Mouse (Mus musculus): ENCODE results near the gene Prr22. TPM values are rescaled to one million over a fixed set of nuclear protein-coding genes. Genes with fewer than 3 reads are reported as not detected.
A peak's percentile ranks its signal among the peaks of the same experiment; 100 is the strongest.

Gene Prr22
- polyA plus RNA-seq, 1 experiment from 2014 or later = 1.7 TPM

- peak overlapping the region; percentile 65 for H3K4me2 ChIP-seq (replicated peaks)
- H3K4me3 ChIP-seq (replicated peaks) = no peak overlapping the region
- H3K36me3 ChIP-seq = peaks cover 15% of the 10 kb centered on the region
- peak overlapping the region; percentile 95 for H3K27ac ChIP-seq
- 47% methylated on average over 27 of the region's 27 CpGs for WGBS
- ATAC-seq = no peak
- H3K9me3 ChIP-seq = no peaks in the 10 kb centered on the region; the same call in 1 of the 2 replicates
- peaks cover 35% of the 10 kb centered on the region for H3K27me3 ChIP-seq
- no peak overlapping the region for H3K9ac ChIP-seq (replicated peaks)
- H3K4me1 ChIP-seq (replicated peaks) = peaks cover 30% of the 10 kb centered on the region
Measured at GRCm38 (mm10) chr17:56762769-56763731, 7.0 kb upstream of the Prr22 start.

GRCm38 (mm10) chr17:56763741-56764250 lies 6.3 kb upstream of the Prr22 start:
- Histone ChIP-seq H3K9ac (replicated peaks) (no peak overlapping the region), H3K27me3 (peaks cover 28% of the 10 kb centered on the region), H3K9me3 (no peaks in the 10 kb centered on the region), H3K4me3 (replicated peaks) (peak overlapping the region; percentile 72), H3K4me2 (replicated peaks) (peak overlapping the region; percentile 72), H3K36me3 (peaks cover 23% of the 10 kb centered on the region), H3K27ac (peak overlapping the region; percentile 94), H3K4me1 (replicated peaks) (peaks cover 30% of the 10 kb centered on the region)
- ATAC-seq = no peak
- 76% methylated on average over 8 of the region's 8 CpGs for WGBS

GRCm38 (mm10) chr17:56764474-56765354 lies 5.3 kb upstream of the Prr22 start, which contains the start of gene Dus3l:
Dus3l (plus strand) TSS chr17:56764757.
- H3K27me3 ChIP-seq = peaks cover 19% of the 10 kb centered on the region
- H3K27ac ChIP-seq = peak within 1 kb of the TSS; percentile 94
- peaks cover 30% of the 10 kb centered on the region for H3K4me1 ChIP-seq (replicated peaks)
- H3K4me2 ChIP-seq (replicated peaks) = peak within 1 kb of the TSS; percentile 72
- ATAC-seq = peak; percentile 85
- H3K9me3 ChIP-seq = no peaks in the 10 kb centered on the region
- peak within 1 kb of the TSS; percentile 73 for H3K9ac ChIP-seq (replicated peaks)
- peak within 1 kb of the TSS; percentile 72 for H3K4me3 ChIP-seq (replicated peaks)
- peaks cover 32% of the 10 kb centered on the region for H3K36me3 ChIP-seq
- 1% methylated on average over 57 of the region's 58 CpGs for WGBS

GRCm38 (mm10) chr17:56765431-56765830 lies 4.6 kb upstream of the Prr22 start:
- 60% methylated on average over 12 of the region's 12 CpGs for WGBS
- peaks cover 11% of the 10 kb centered on the region for H3K27me3 ChIP-seq
- peak overlapping the region; percentile 94 for H3K27ac ChIP-seq
- peaks cover 39% of the 10 kb centered on the region for H3K36me3 ChIP-seq
- peaks cover 30% of the 10 kb centered on the region for H3K4me1 ChIP-seq (replicated peaks)
- peak; percentile 14 for ATAC-seq
- H3K4me3 ChIP-seq (replicated peaks) = peak overlapping the region; percentile 72
- peak overlapping the region; percentile 73 for H3K9ac ChIP-seq (replicated peaks)
- peak overlapping the region; percentile 72 for H3K4me2 ChIP-seq (replicated peaks)
- H3K9me3 ChIP-seq = no peaks in the 10 kb centered on the region

- peaks cover 26% of the 10 kb centered on the region for H3K4me1 ChIP-seq (replicated peaks)
- H3K4me2 ChIP-seq (replicated peaks) = no peak overlapping the region
- over 99% methylated on average over 27 of the region's 27 CpGs for WGBS
- H3K27ac ChIP-seq = no peak overlapping the region
- H3K27me3 ChIP-seq = no peaks in the 10 kb centered on the region
- peaks cover 53% of the 10 kb centered on the region for H3K36me3 ChIP-seq
- no peak overlapping the region for H3K4me3 ChIP-seq (replicated peaks)
- no peak overlapping the region for H3K9ac ChIP-seq (replicated peaks)
- ATAC-seq = no peak
- no peaks in the 10 kb centered on the region for H3K9me3 ChIP-seq
Measured at GRCm38 (mm10) chr17:56766631-56767405, 3.2 kb upstream of the Prr22 start.

- H3K27ac ChIP-seq = no peak overlapping the region
- H3K27me3 ChIP-seq = no peaks in the 10 kb centered on the region
- no peak overlapping the region for H3K4me3 ChIP-seq (replicated peaks)
- no peaks in the 10 kb centered on the region for H3K9me3 ChIP-seq
- no peak overlapping the region for H3K9ac ChIP-seq (replicated peaks)
- no peak overlapping the region for H3K4me2 ChIP-seq (replicated peaks)
- H3K4me1 ChIP-seq (replicated peaks) = peaks cover 20% of the 10 kb centered on the region
- WGBS = 94% methylated on average over 29 of the region's 29 CpGs
- ATAC-seq = no peak
- H3K36me3 ChIP-seq = peaks cover 55% of the 10 kb centered on the region
Measured at GRCm38 (mm10) chr17:56767531-56768135, 2.4 kb upstream of the Prr22 start.

GRCm38 (mm10) chr17:56768941-56769340 lies 1.1 kb upstream of the Prr22 start:
- peaks cover 55% of the 10 kb centered on the region for H3K36me3 ChIP-seq
- no peak overlapping the region for H3K9ac ChIP-seq (replicated peaks)
- peaks cover 11% of the 10 kb centered on the region for H3K4me1 ChIP-seq (replicated peaks)
- no peak overlapping the region for H3K4me2 ChIP-seq (replicated peaks)
- no peaks in the 10 kb centered on the region for H3K27me3 ChIP-seq
- H3K9me3 ChIP-seq = no peaks in the 10 kb centered on the region
- H3K4me3 ChIP-seq (replicated peaks) = no peak overlapping the region
- ATAC-seq = no peak
- H3K27ac ChIP-seq = no peak overlapping the region
- 97% methylated on average over 11 of the region's 11 CpGs for WGBS

GRCm38 (mm10) chr17:56777568-56777967 lies 7.5 kb downstream of the Prr22 start:
- no peak overlapping the region for H3K9ac ChIP-seq (replicated peaks)
- no peak for ATAC-seq
- H3K4me3 ChIP-seq (replicated peaks) = no peak overlapping the region
- no peak overlapping the region for H3K27ac ChIP-seq
- no peak overlapping the region for H3K4me2 ChIP-seq (replicated peaks)
- 0 out of 2 replicates have a peak, but pooled peaks cover 3% of the 10 kb centered on the region for H3K4me1 ChIP-seq (replicated peaks)
- 91% methylated on average over 11 of the region's 11 CpGs for WGBS
- no peaks in the 10 kb centered on the region for H3K27me3 ChIP-seq
- no peaks in the 10 kb centered on the region for H3K9me3 ChIP-seq
- peaks cover 15% of the 10 kb centered on the region for H3K36me3 ChIP-seq

GRCm38 (mm10) chr17:56778779-56779362 lies 8.8 kb downstream of the Prr22 start:
- H3K27ac ChIP-seq = no peak overlapping the region
- no peak overlapping the region for H3K4me2 ChIP-seq (replicated peaks)
- H3K9me3 ChIP-seq = no peaks in the 10 kb centered on the region
- ATAC-seq = no peak
- H3K4me3 ChIP-seq (replicated peaks) = no peak overlapping the region
- no peak overlapping the region for H3K9ac ChIP-seq (replicated peaks)
- no peaks in the 10 kb centered on the region for H3K27me3 ChIP-seq
- 32% methylated on average over 3 of the region's 3 CpGs for WGBS
- H3K4me1 ChIP-seq (replicated peaks) = 0 out of 2 replicates have a peak, but pooled peaks cover 3% of the 10 kb centered on the region
- H3K36me3 ChIP-seq = peaks cover 18% of the 10 kb centered on the region

- H3K9me3 ChIP-seq = no peaks in the 10 kb centered on the region
- H3K9ac ChIP-seq (replicated peaks) = no peak overlapping the region
- H3K27ac ChIP-seq = no peak overlapping the region
- ATAC-seq = no peak
- 88% methylated on average over 13 of the region's 13 CpGs for WGBS
- H3K4me3 ChIP-seq (replicated peaks) = no peak overlapping the region
- peaks cover 23% of the 10 kb centered on the region for H3K36me3 ChIP-seq
- no peaks in the 10 kb centered on the region for H3K27me3 ChIP-seq
- H3K4me2 ChIP-seq (replicated peaks) = no peak overlapping the region
- 0 out of 2 replicates have a peak, but pooled peaks cover 3% of the 10 kb centered on the region for H3K4me1 ChIP-seq (replicated peaks)
Measured at GRCm38 (mm10) chr17:56780291-56780978, 10.4 kb downstream of the Prr22 start.

All from midbrain, embryonic 13.5 days (tissue).